Mouse (Mus musculus) lung, postnatal 0 days (tissue): ENCODE data around the gene Gm49355. TPM values are rescaled to one million over a fixed set of nuclear protein-coding genes. Genes with fewer than 3 reads are reported as not detected.

Experiments
- ATAC-seq: fragments of 200-750 bp; cut with Nextera tagmentation; 2 replicates; pipeline ENCODE4 v1.8.0; 2017; ENCODE audit warnings: moderate library complexity
- DNase-seq: peaks from one replicate; pipeline ENCODE4 v3.0.0-alpha.2; 2016; ENCODE audit warnings: low spot score
- H3K27ac ChIP-seq: fragments of 300-500 bp; sonication (generic); 2 replicates; pipeline ENCODE4 v1.5.1; 2014; ENCODE audit warnings: antibody characterized with exemption, mild to moderate bottlenecking, low read length, mixed read lengths
- H3K27me3 ChIP-seq: fragments of 300-500 bp; sonication (generic); replicated peaks from 2 replicates; pipeline ENCODE4 v1.6.1; 2014; ENCODE audit warnings: low read length, mixed read lengths; ENCODE audit not compliant: insufficient read depth
- H3K36me3 ChIP-seq: fragments of 300-500 bp; sonication (generic); 2 replicates; pipeline ENCODE4 v1.6.1; 2014; ENCODE audit warnings: low read length, mixed read lengths; ENCODE audit not compliant: insufficient read depth
- H3K4me1 ChIP-seq: fragments of 300-500 bp; sonication (generic); 2 replicates; pipeline ENCODE4 v1.6.1; 2014; ENCODE audit warnings: antibody characterized with exemption, low read depth, low read length, mixed read lengths; ENCODE audit not compliant: insufficient read depth
- H3K4me2 ChIP-seq: fragments of 300-500 bp; sonication (generic); replicated peaks from 2 replicates; pipeline ENCODE4 v1.6.1; 2014; ENCODE audit warnings: low read depth, mild to moderate bottlenecking, low read length, moderate library complexity, mixed read lengths
- H3K4me3 ChIP-seq: fragments of 300-500 bp; sonication (generic); 2 replicates; pipeline ENCODE4 v1.5.1; 2014; ENCODE audit warnings: low read depth, low read length
- H3K9ac ChIP-seq: fragments of 300-500 bp; sonication (generic); replicated peaks from 2 replicates; pipeline ENCODE4 v1.6.1; 2014; ENCODE audit warnings: low read depth, mild to moderate bottlenecking
- H3K9me3 ChIP-seq: fragments of 300-500 bp; sonication (generic); 2 replicates; pipeline ENCODE4 v1.6.1; 2016; ENCODE audit warnings: low read length, mixed read lengths
- CTCF ChIP-seq: IDR thresholded peaks from 2 replicates; pipeline ENCODE4 v1.5.1; 2016; ENCODE audit warnings: antibody characterized with exemption, mild to moderate bottlenecking
- EP300 ChIP-seq: IDR thresholded peaks from 2 replicates; pipeline ENCODE4 v1.6.1; 2016; ENCODE audit warnings: antibody characterized with exemption, mild to moderate bottlenecking, control low read depth
- WGBS: fragments of 180-500 bp; shearing (Covaris S2); extraction: QIAGEN DNeasy Blood & Tissue Kit; methylation state at CpG from one replicate; pipeline ENCODE4 v1.1.7; 2014; 5-methylcytosine and 5-hydroxymethylcytosine counted together
- polyA plus RNA-seq: library from polyadenylated mRNA; unstranded; fragments of >200 nt; fragmentation: Nextera tagmentation; extraction: Ambion mirVana; gene quantifications from 2 replicates; pipeline ENCODE4 v1.2.1, GENCODE M21; 2015

Gene Gm49355
- polyA plus RNA-seq, 1 experiment from 2014 or later: 0.20 TPM

GRCm38 (mm10) chr14:12341789-12342457 is 58.1 kb downstream of the Gm49355 start:
- Histone ChIP-seq H3K9ac (no peak overlapping the region), H3K4me3 (no peak overlapping the region), H3K4me1 (no peaks in the 10 kb centered on the region), H3K36me3 (no peaks in the 10 kb centered on the region), H3K9me3 (no peaks in the 10 kb centered on the region), H3K27ac (no peak overlapping the region), H3K27me3 (peaks cover 95% of the 10 kb centered on the region), H3K4me2 (no peak overlapping the region)
- TF ChIP-seq CTCF: no peak
- TF ChIP-seq EP300: no peak
- 3% methylated on average over 24 of the region's 24 CpGs for WGBS
- DNase-seq: no peak
- ATAC-seq: no peak

GRCm38 (mm10) chr14:12342458-12343131 is 58.8 kb downstream of the Gm49355 start:
- no peak overlapping the region for H3K27ac ChIP-seq
- peaks cover 96% of the 10 kb centered on the region for H3K27me3 ChIP-seq
- no peak overlapping the region for H3K4me3 ChIP-seq
- H3K4me2 ChIP-seq: no peak overlapping the region
- H3K9me3 ChIP-seq: no peaks in the 10 kb centered on the region
- TF ChIP-seq CTCF (no peak), EP300 (no peak)
- no peak for ATAC-seq
- H3K36me3 ChIP-seq: no peaks in the 10 kb centered on the region
- WGBS: 4% methylated on average over 23 of the region's 23 CpGs
- H3K9ac ChIP-seq: no peak overlapping the region
- no peaks in the 10 kb centered on the region for H3K4me1 ChIP-seq
- no peak for DNase-seq

GRCm38 (mm10) chr14:12343451-12343941 is 59.7 kb downstream of the Gm49355 start:
- Histone ChIP-seq H3K27ac (no peak overlapping the region), H3K36me3 (no peaks in the 10 kb centered on the region), H3K9ac (no peak overlapping the region), H3K4me2 (no peak overlapping the region), H3K4me3 (no peak overlapping the region), H3K27me3 (peaks cover 97% of the 10 kb centered on the region), H3K4me1 (no peaks in the 10 kb centered on the region), H3K9me3 (no peaks in the 10 kb centered on the region)
- no peak for ATAC-seq
- 3% methylated on average over 20 of the region's 20 CpGs for WGBS
- DNase-seq: no peak
- TF ChIP-seq EP300 (no peak), CTCF (no peak)

- no peaks in the 10 kb centered on the region for H3K9me3 ChIP-seq
- no peaks in the 10 kb centered on the region for H3K4me1 ChIP-seq
- ATAC-seq (no peak), DNase-seq (no peak)
- peaks cover 97% of the 10 kb centered on the region for H3K27me3 ChIP-seq
- no peak for TF ChIP-seq EP300
- no peak for TF ChIP-seq CTCF
- no peak overlapping the region for H3K4me3 ChIP-seq
- WGBS: 4% methylated on average over 23 of the region's 24 CpGs
- H3K4me2 ChIP-seq: no peak overlapping the region
- no peaks in the 10 kb centered on the region for H3K36me3 ChIP-seq
- no peak overlapping the region for H3K27ac ChIP-seq
- H3K9ac ChIP-seq: no peak overlapping the region
Measured at GRCm38 (mm10) chr14:12344061-12344745, 60.4 kb downstream of the Gm49355 start.

GRCm38 (mm10) chr14:12344746-12345240 is 61.0 kb downstream of the Gm49355 start:
- Histone ChIP-seq H3K4me3 (no peak overlapping the region), H3K27me3 (peaks cover 98% of the 10 kb centered on the region), H3K4me1 (no peaks in the 10 kb centered on the region), H3K9me3 (no peaks in the 10 kb centered on the region), H3K36me3 (no peaks in the 10 kb centered on the region), H3K27ac (no peak overlapping the region), H3K4me2 (no peak overlapping the region; the same call in 1 of the 2 replicates), H3K9ac (no peak overlapping the region)
- TF ChIP-seq CTCF (no peak), EP300 (no peak)
- no peak for DNase-seq
- WGBS: under 1% methylated on average over 36 of the region's 39 CpGs
- ATAC-seq: no peak
